Mouse (Mus musculus) MEL (cell line): ENCODE results near the gene Gmnc. TPM values are rescaled to one million over a fixed set of nuclear protein-coding genes. Genes with fewer than 3 reads are reported as not detected.
A peak's percentile ranks its signal among the peaks of the same experiment; 100 is the strongest.

Source experiments
- DNase-seq: peaks from one replicate; pipeline ENCODE4 v3.0.0; 2011; ENCODE audit warnings: low read depth, low spot score
- H3K27ac ChIP-seq: 2 replicates; pipeline ENCODE4 v1.5.1; 2012; ENCODE audit warnings: low read depth, mild to moderate bottlenecking, control low read depth, low read length, moderate library complexity; ENCODE audit not compliant: control insufficient read depth
- H3K27me3 ChIP-seq, 2 experiments: fragments of 150-350 bp in 1 of 2; sonication (generic) in 1 of 2; 2 replicates each; pipeline ENCODE4 v1.6.1; 2012; ENCODE audit warnings: low read length in 2 of 2, mild to moderate bottlenecking in 2 of 2, improper control_type of control experiment in 1 of 2, moderate library complexity in 1 of 2; ENCODE audit not compliant: insufficient read depth in 2 of 2, control insufficient read depth in 1 of 2
- H3K36me3 ChIP-seq, 2 experiments: 2 replicates each; pipeline ENCODE4 v1.6.1; 2012 to 2014; ENCODE audit warnings: low read length in 2 of 2, improper control_type of control experiment in 1 of 2, inconsistent platforms in 1 of 2, mild to moderate bottlenecking in 1 of 2; ENCODE audit not compliant: insufficient read depth in 2 of 2, control insufficient read depth in 1 of 2
- H3K4me1 ChIP-seq, 2 experiments: fragments of 150-350 bp in 1 of 2; sonication (generic) in 1 of 2; 2 replicates each; pipeline ENCODE4 v1.6.1; 2012; ENCODE audit warnings: low read length in 2 of 2, improper control_type of control experiment in 1 of 2, mild to moderate bottlenecking in 1 of 2; ENCODE audit not compliant: insufficient read depth in 2 of 2, control insufficient read depth in 1 of 2
- H3K4me3 ChIP-seq, 2 experiments: fragments of 150-350 bp in 1 of 2; sonication (generic) in 1 of 2; 2 replicates each; pipeline ENCODE4 v1.5.1; 2012; ENCODE audit warnings: low read depth in 2 of 2, low read length in 2 of 2, mild to moderate bottlenecking in 2 of 2, moderate library complexity in 2 of 2, control low read depth in 1 of 2, improper control_type of control experiment in 1 of 2; ENCODE audit not compliant: control insufficient read depth in 1 of 2, insufficient read depth in 1 of 2
- H3K79me2 ChIP-seq: 2 replicates; pipeline ENCODE4 v1.6.1; 2012; ENCODE audit warnings: mild to moderate bottlenecking, low read length, moderate library complexity; ENCODE audit not compliant: control insufficient read depth, poor library complexity, insufficient read depth
- H3K9ac ChIP-seq: 2 replicates; pipeline ENCODE4 v1.6.1; 2012; ENCODE audit warnings: low read depth, mild to moderate bottlenecking, control low read depth, low read length, moderate library complexity; ENCODE audit not compliant: control insufficient read depth, poor library complexity, severe bottlenecking
- H3K9me3 ChIP-seq: fragments of 150-350 bp; sonication (generic); replicated peaks from 2 replicates; pipeline ENCODE4 v1.6.1; 2012; ENCODE audit warnings: mild to moderate bottlenecking, low read length, improper control_type of control experiment, moderate library complexity; ENCODE audit not compliant: insufficient read depth
- BHLHE40 ChIP-seq: IDR thresholded peaks from 2 replicates; pipeline ENCODE4 v1.6.1; 2012; ENCODE audit warnings: low read depth, mild to moderate bottlenecking, inconsistent platforms, low read length, improper control_type of control experiment, borderline replicate concordance
- CHD2 ChIP-seq: IDR thresholded peaks from 2 replicates; pipeline ENCODE4 v1.6.1; 2011; ENCODE audit warnings: low read length, improper control_type of control experiment
- E2F4 ChIP-seq: IDR thresholded peaks from 2 replicates; pipeline ENCODE4 v1.6.1; 2011; ENCODE audit warnings: low read depth, low read length, improper control_type of control experiment, borderline replicate concordance
- EP300 ChIP-seq, 2 experiments: IDR thresholded peaks; 2 replicates each; pipeline ENCODE4 v1.6.1; 2011; ENCODE audit warnings: improper control_type of control experiment in 2 of 2, low read length in 2 of 2, low read depth in 1 of 2, mild to moderate bottlenecking in 1 of 2
- ETS1 ChIP-seq: IDR thresholded peaks from 2 replicates; pipeline ENCODE4 v1.6.1; 2012; ENCODE audit warnings: low read depth, mild to moderate bottlenecking, inconsistent platforms, low read length, improper control_type of control experiment, moderate library complexity
- GATA1 ChIP-seq: IDR thresholded peaks from 2 replicates; pipeline ENCODE4 v1.6.1; 2011; ENCODE audit warnings: low read depth, low read length, improper control_type of control experiment
- JUND ChIP-seq: IDR thresholded peaks from 2 replicates; pipeline ENCODE4 v1.6.1; 2011; ENCODE audit warnings: low read depth, mild to moderate bottlenecking, improper control_type of control experiment, low read length
- KAT2A ChIP-seq: conservative IDR thresholded peaks from 2 replicates; pipeline ENCODE4 v1.6.1; 2012; ENCODE audit warnings: low read depth, low read length, improper control_type of control experiment, inconsistent platforms
- MAX ChIP-seq: IDR thresholded peaks from 2 replicates; pipeline ENCODE4 v1.6.1; 2011; ENCODE audit warnings: low read length, improper control_type of control experiment
- MAZ ChIP-seq: IDR thresholded peaks from 2 replicates; pipeline ENCODE4 v1.6.1; 2012; ENCODE audit warnings: low read depth, mild to moderate bottlenecking, inconsistent platforms, low read length, improper control_type of control experiment
- MEF2A ChIP-seq: IDR thresholded peaks from 2 replicates; pipeline ENCODE4 v1.6.1; 2014; ENCODE audit warnings: low read depth, mild to moderate bottlenecking, inconsistent platforms, low read length, improper control_type of control experiment; ENCODE audit not compliant: poor library complexity, insufficient replicate concordance, severe bottlenecking; ENCODE audit errors: extremely low read depth
- MXI1 ChIP-seq: IDR thresholded peaks from 2 replicates; pipeline ENCODE4 v1.6.1; 2011; ENCODE audit warnings: mild to moderate bottlenecking, low read depth, low read length, improper control_type of control experiment
- MYB ChIP-seq: IDR thresholded peaks from 2 replicates; pipeline ENCODE4 v1.6.1; 2011; ENCODE audit warnings: mild to moderate bottlenecking, low read depth, low read length, improper control_type of control experiment
- MYC ChIP-seq: IDR thresholded peaks from 2 replicates; pipeline ENCODE4 v1.6.1; 2011; ENCODE audit warnings: low read depth, mild to moderate bottlenecking, low read length, improper control_type of control experiment, moderate library complexity
- NELFE ChIP-seq: IDR thresholded peaks from 2 replicates; pipeline ENCODE4 v1.6.1; 2011; ENCODE audit warnings: low read depth, low read length, improper control_type of control experiment
- NRF1 ChIP-seq: IDR thresholded peaks from 2 replicates; pipeline ENCODE4 v1.6.1; 2014; ENCODE audit warnings: low read depth, mild to moderate bottlenecking, inconsistent platforms, low read length, improper control_type of control experiment, moderate library complexity; ENCODE audit not compliant: poor library complexity, insufficient read depth, severe bottlenecking
- RAD21 ChIP-seq: IDR thresholded peaks from 2 replicates; pipeline ENCODE4 v1.6.1; 2011; ENCODE audit warnings: mild to moderate bottlenecking, low read depth, low read length, improper control_type of control experiment
- RCOR1 ChIP-seq: IDR thresholded peaks from 2 replicates; pipeline ENCODE4 v1.6.1; 2012; ENCODE audit warnings: low read depth, mild to moderate bottlenecking, inconsistent platforms, low read length, improper control_type of control experiment
- SIN3A ChIP-seq: IDR thresholded peaks from 2 replicates; pipeline ENCODE4 v1.6.1; 2012; ENCODE audit warnings: low read length, improper control_type of control experiment, inconsistent platforms
- SMC3 ChIP-seq: IDR thresholded peaks from 2 replicates; pipeline ENCODE4 v1.6.1; 2011; ENCODE audit warnings: low read depth, low read length, improper control_type of control experiment
- TAL1 ChIP-seq: IDR thresholded peaks from 2 replicates; pipeline ENCODE4 v1.6.1; 2012; ENCODE audit warnings: mild to moderate bottlenecking, inconsistent platforms, low read length, moderate library complexity, mixed read lengths
- TBP ChIP-seq: IDR thresholded peaks from 2 replicates; pipeline ENCODE4 v1.8.0; 2011; ENCODE audit warnings: low read depth, low read length, improper control_type of control experiment
- TCF12 ChIP-seq: IDR thresholded peaks from 2 replicates; pipeline ENCODE4 v1.6.1; 2014; ENCODE audit warnings: low read depth, mild to moderate bottlenecking, inconsistent platforms, low read length, improper control_type of control experiment, moderate library complexity
- UBTF ChIP-seq: IDR thresholded peaks from 2 replicates; pipeline ENCODE4 v1.6.1; 2012; ENCODE audit warnings: low read depth, mild to moderate bottlenecking, inconsistent platforms, low read length, improper control_type of control experiment, moderate library complexity, borderline replicate concordance; ENCODE audit not compliant: insufficient read depth
- USF2 ChIP-seq, 2 experiments: IDR thresholded peaks; 2 replicates each; pipeline ENCODE4 v1.6.1; 2011 to 2012; ENCODE audit warnings: improper control_type of control experiment in 2 of 2, low read length in 2 of 2, borderline replicate concordance in 1 of 2, inconsistent platforms in 1 of 2, low read depth in 1 of 2, mild to moderate bottlenecking in 1 of 2; ENCODE audit not compliant: insufficient read depth in 1 of 2
- ZC3H11A ChIP-seq: IDR thresholded peaks from 2 replicates; pipeline ENCODE4 v1.6.1; 2012; ENCODE audit warnings: low read depth, mild to moderate bottlenecking, inconsistent platforms, low read length, improper control_type of control experiment
- ZKSCAN1 ChIP-seq: IDR thresholded peaks from 2 replicates; pipeline ENCODE4 v1.6.1; 2012; ENCODE audit warnings: low read depth, mild to moderate bottlenecking, inconsistent platforms, low read length, improper control_type of control experiment, moderate library complexity
- polyA plus RNA-seq, 2 experiments: library from polyadenylated mRNA; stranded (reverse) in 1 of 2; unstranded in 1 of 2; fragments of >175 nt in 1 of 2; fragments of >200 nt in 1 of 2; gene quantifications; 2 replicates each; pipeline versions ENCODE4 v1.2.1 to v1.2.4; 2012; ENCODE audit warnings: low replicate concordance in 2 of 2, low read depth in 1 of 2; ENCODE audit not compliant: insufficient read length in 2 of 2, insufficient read depth in 1 of 2, missing spikeins in 1 of 2
- total RNA-seq: library from RNA; depleted of rRNA; stranded (reverse); fragments of 300-350 nt; gene quantifications from 2 replicates; pipeline ENCODE4 v1.2.3, GENCODE M21; 2012

The Gmnc gene
- total and polyA plus RNA-seq, 3 experiments: not detected

DNA sequence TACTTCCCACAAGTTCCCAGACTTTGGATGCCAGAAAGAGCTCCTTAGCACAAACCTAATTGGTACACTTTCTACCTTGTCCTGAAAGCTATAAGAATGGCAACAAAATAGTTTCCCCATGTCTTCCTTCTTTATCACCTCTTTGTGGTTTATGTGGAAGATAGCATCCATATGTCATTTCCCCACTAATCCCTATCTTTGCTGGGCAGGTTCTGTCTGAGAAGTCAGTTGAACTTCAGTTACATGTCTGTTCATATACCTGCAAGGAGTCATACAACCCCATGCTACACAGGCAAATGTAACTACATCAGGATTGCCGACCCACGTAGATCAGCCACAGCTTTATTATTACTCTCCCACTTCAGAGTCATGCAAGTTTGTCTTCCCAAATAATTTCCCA lies 35.8 kb upstream of the Gmnc start (continued):
- TF ChIP-seq EP300 (IDR thresholded peaks at IDR 0.05; ENCODE audit: low read depth in 1 of 2, low read length in 2 of 2) (peak; percentile 99), NRF1 (no peak), MAX (no peak), TBP (peak; percentile 31; the same call in 1 of the 2 replicates), TAL1 (peak; percentile 79), MEF2A (no peak), KAT2A (no peak; the same call in 1 of the 2 replicates), SMC3 (no peak), NELFE (no peak), CHD2 (peak; percentile 59; the same call in 1 of the 2 replicates), E2F4 (no peak), USF2 (IDR thresholded peaks at IDR 0.05; ENCODE audit: borderline replicate concordance in 1 of 2, insufficient read depth in 1 of 2, low read depth in 1 of 2, low read length in 2 of 2) (no peak), BHLHE40 (peak; percentile 11; the same call in 1 of the 2 replicates), RAD21 (no peak), ZC3H11A (no peak), UBTF (no peak), MXI1 (peak; percentile 33; the same call in 1 of the 2 replicates), JUND (peak; percentile 56; the same call in 1 of the 2 replicates)

GRCm38 (mm10) chr16:27026226-27026625 lies 34.8 kb upstream of the Gmnc start:
- TF ChIP-seq EP300 (IDR thresholded peaks at IDR 0.05; ENCODE audit: low read depth in 1 of 2, low read length in 2 of 2) (peak; percentile 66 to 73; a peak in 3 of 4 replicates), TAL1 (peak; percentile 19), ETS1 (peak; percentile 65), CHD2 (no peak), RCOR1 (0 out of 2 replicates have a peak, but pooled peaks have one; percentile 20), ZKSCAN1 (no peak), MYB (0 out of 2 replicates have a peak, but pooled peaks have one; percentile 23), UBTF (no peak), MYC (0 out of 2 replicates have a peak, but pooled peaks have one; percentile 40), GATA1 (peak; percentile 50), TCF12 (peak; percentile 42; the same call in 1 of the 2 replicates), SIN3A (peak; percentile 48; the same call in 1 of the 2 replicates), MAZ (no peak)
- H3K4me3 ChIP-seq: peak overlapping the region in 1 of 2 experiments; percentile 29; a peak in 2 of 4 replicates
- H3K36me3 ChIP-seq: peaks cover 0 to 40% of the 10 kb centered on the region in 2 experiments; a peak in 2 of 4 replicates
- no peaks in the 10 kb centered on the region for H3K9me3 ChIP-seq
- H3K4me1 ChIP-seq: peaks cover 6 to 20% of the 10 kb centered on the region in 2 experiments
- no peaks in the 10 kb centered on the region for H3K79me2 ChIP-seq
- H3K27ac ChIP-seq: peak overlapping the region; percentile 89
- peak; percentile 77 for DNase-seq
- no peaks in the 10 kb centered on the region for H3K27me3 ChIP-seq
- H3K9ac ChIP-seq: no peak overlapping the region; the same call in 1 of the 2 replicates
